Mouse (Mus musculus): Measurements from ENCODE around the gene Uba6. TPM values are rescaled to one million over a fixed set of nuclear protein-coding genes. Genes with fewer than 3 reads are reported as not detected.

The Uba6 gene
- 2.0 and 5.1 TPM in 2 replicates for polyA plus RNA-seq (2011; ENCODE audit: insufficient read depth, insufficient read length, low replicate concordance, missing spikeins)

DNA sequence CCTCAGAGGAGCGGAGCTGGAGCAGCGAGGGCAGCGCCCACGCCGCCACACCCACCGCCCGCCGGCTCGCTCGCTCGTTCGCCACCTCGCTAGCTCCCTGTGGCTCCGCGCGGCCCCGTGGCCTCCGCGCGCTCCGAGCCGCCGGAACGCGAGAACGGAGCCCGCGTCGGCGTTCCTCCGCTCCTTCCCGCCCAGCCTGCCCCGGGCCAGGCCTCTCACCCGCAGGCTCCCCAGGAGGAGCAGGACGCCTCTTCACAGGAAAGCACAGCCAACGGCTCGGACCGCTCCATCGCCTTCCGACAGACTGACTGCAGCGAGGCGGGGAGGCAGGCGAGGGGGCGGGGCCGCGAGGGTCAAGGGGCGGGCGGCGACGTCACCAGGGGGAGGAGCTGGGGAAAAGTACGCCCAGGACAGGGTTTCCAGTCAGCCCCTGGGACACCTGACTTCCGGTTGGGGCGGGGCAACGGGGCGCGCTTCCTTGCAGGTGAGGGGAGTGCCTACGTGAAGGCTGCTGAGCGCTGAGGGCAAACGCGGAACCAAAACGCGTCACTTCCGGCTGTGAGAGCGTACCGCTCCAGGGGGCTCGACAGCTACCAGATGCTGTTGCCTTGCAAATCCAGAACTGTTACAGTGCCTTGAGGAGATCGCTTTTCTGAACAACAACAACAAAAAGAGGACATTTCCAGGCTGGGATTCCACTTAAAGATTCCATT lies at the start of gene Uba6:
Uba6 (minus strand) TSS at position 355 of the 713 bp plus-strand sequence.
- Histone ChIP-seq H3K27ac (ENCODE audit: control insufficient read depth, insufficient read depth, low read depth, low read length, poor library complexity) (peak within 1 kb of the TSS; percentile 92), H3K4me3 (replicated peaks; ENCODE audit: control insufficient read depth, low read depth, low read length) (peak within 1 kb of the TSS; percentile 92), H3K4me1 (ENCODE audit: control insufficient read depth, insufficient read depth, low read length) (no peaks in the 10 kb centered on the region)
- under 1% methylated on average over 67 of the region's 67 CpGs for WGBS
- TF ChIP-seq POLR2A (IDR thresholded peaks at IDR 0.05; ENCODE audit: borderline replicate concordance, control insufficient read depth, low read depth, low read length) = peak; percentile 55
- no peak for TF ChIP-seq CTCF (IDR thresholded peaks at IDR 0.05; ENCODE audit: control insufficient read depth, insufficient read depth, low read length)

- TF ChIP-seq POLR2A (IDR thresholded peaks at IDR 0.05; ENCODE audit: borderline replicate concordance, control insufficient read depth, low read depth, low read length) = no peak
- no peak for TF ChIP-seq CTCF (IDR thresholded peaks at IDR 0.05; ENCODE audit: control insufficient read depth, insufficient read depth, low read length)
- Histone ChIP-seq H3K4me3 (replicated peaks; ENCODE audit: control insufficient read depth, low read depth, low read length) (no peak within 1 kb of the TSS), H3K27ac (ENCODE audit: control insufficient read depth, insufficient read depth, low read depth, low read length, poor library complexity) (no peak within 1 kb of the TSS), H3K4me1 (ENCODE audit: control insufficient read depth, insufficient read depth, low read length) (no peaks in the 10 kb centered on the region)
- WGBS = 84% methylated on average over 10 of the region's 10 CpGs
Observed at GRCm38 (mm10) chr5:86197801-86198200, 25.2 kb upstream of the Uba6 start, which contains the start of gene Gnrhr. Gnrhr (minus strand) TSS chr5:86197901.

GRCm38 (mm10) chr5:86191356-86191755 lies 18.8 kb upstream of the Uba6 start:
- H3K27ac ChIP-seq (ENCODE audit: control insufficient read depth, insufficient read depth, low read depth, low read length, poor library complexity) = no peak overlapping the region
- H3K4me3 ChIP-seq (replicated peaks; ENCODE audit: control insufficient read depth, low read depth, low read length) = no peak overlapping the region
- no peak for TF ChIP-seq CTCF (IDR thresholded peaks at IDR 0.05; ENCODE audit: control insufficient read depth, insufficient read depth, low read length)
- TF ChIP-seq POLR2A (IDR thresholded peaks at IDR 0.05; ENCODE audit: borderline replicate concordance, control insufficient read depth, low read depth, low read length) = no peak
- WGBS = 12% methylated on average over 4 of the region's 4 CpGs
- H3K4me1 ChIP-seq (ENCODE audit: control insufficient read depth, insufficient read depth, low read length) = no peaks in the 10 kb centered on the region

DNA sequence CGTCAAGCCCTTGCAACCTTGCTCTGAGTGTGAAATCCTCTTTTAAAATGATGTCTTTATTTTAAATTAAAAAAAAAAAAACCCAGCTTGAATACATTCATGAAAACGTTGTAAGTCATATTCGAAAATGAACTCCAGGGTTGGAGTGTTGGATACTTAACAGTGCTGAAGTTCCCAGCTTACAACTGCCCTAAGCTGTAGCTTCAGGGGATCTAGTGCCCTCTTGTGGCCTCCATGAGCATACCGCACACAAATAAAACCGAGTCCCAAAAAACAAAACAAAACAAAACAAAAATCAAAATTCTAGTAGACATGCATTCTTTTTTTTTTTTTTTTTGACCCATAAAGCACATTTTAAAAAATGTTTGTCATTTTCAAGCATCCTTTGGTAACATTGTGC lies 18.2 kb upstream of the Uba6 start:
- no peaks in the 10 kb centered on the region for H3K4me1 ChIP-seq (ENCODE audit: control insufficient read depth, insufficient read depth, low read length)
- no peak overlapping the region for H3K4me3 ChIP-seq (replicated peaks; ENCODE audit: control insufficient read depth, low read depth, low read length)
- WGBS = 25% methylated on average over 5 of the region's 5 CpGs
- H3K27ac ChIP-seq (ENCODE audit: control insufficient read depth, insufficient read depth, low read depth, low read length, poor library complexity) = no peak overlapping the region
- peak; percentile 69 for TF ChIP-seq CTCF (IDR thresholded peaks at IDR 0.05; ENCODE audit: control insufficient read depth, insufficient read depth, low read length)
- TF ChIP-seq POLR2A (IDR thresholded peaks at IDR 0.05; ENCODE audit: borderline replicate concordance, control insufficient read depth, low read depth, low read length) = no peak

DNA sequence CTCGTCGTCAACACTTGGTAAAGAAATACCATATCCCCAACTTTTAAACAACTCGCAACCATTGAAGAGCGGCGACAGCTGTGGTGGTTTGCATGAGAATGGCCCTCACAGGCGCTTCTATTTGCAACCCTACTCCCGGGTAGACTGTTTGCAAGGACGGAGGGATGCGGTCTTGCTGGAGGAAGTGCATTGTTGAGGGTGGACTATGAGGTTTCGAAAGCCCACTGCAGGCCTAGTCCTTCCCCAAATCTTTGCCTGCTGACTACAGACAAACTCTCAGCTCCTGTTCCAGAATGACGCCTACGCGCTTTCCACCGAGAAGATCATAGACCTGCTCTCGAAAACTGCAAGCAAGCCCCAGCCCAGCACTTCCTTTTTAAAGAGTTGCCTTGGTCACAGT lies 17.7 kb upstream of the Uba6 start:
- TF ChIP-seq CTCF (IDR thresholded peaks at IDR 0.05; ENCODE audit: control insufficient read depth, insufficient read depth, low read length) = no peak
- TF ChIP-seq POLR2A (IDR thresholded peaks at IDR 0.05; ENCODE audit: borderline replicate concordance, control insufficient read depth, low read depth, low read length) = no peak
- H3K4me1 ChIP-seq (ENCODE audit: control insufficient read depth, insufficient read depth, low read length) = no peaks in the 10 kb centered on the region
- 34% methylated on average over 15 of the region's 15 CpGs for WGBS
- H3K4me3 ChIP-seq (replicated peaks; ENCODE audit: control insufficient read depth, low read depth, low read length) = no peak overlapping the region
- H3K27ac ChIP-seq (ENCODE audit: control insufficient read depth, insufficient read depth, low read depth, low read length, poor library complexity) = no peak overlapping the region

GRCm38 (mm10) chr5:86187441-86187840 lies 14.8 kb upstream of the Uba6 start:
- 74% methylated on average over 6 of the region's 6 CpGs for WGBS
- H3K4me1 ChIP-seq (ENCODE audit: control insufficient read depth, insufficient read depth, low read length) = no peaks in the 10 kb centered on the region
- TF ChIP-seq POLR2A (IDR thresholded peaks at IDR 0.05; ENCODE audit: borderline replicate concordance, control insufficient read depth, low read depth, low read length) (no peak), CTCF (IDR thresholded peaks at IDR 0.05; ENCODE audit: control insufficient read depth, insufficient read depth, low read length) (no peak)
- no peak overlapping the region for H3K4me3 ChIP-seq (replicated peaks; ENCODE audit: control insufficient read depth, low read depth, low read length)
- no peak overlapping the region for H3K27ac ChIP-seq (ENCODE audit: control insufficient read depth, insufficient read depth, low read depth, low read length, poor library complexity)

DNA sequence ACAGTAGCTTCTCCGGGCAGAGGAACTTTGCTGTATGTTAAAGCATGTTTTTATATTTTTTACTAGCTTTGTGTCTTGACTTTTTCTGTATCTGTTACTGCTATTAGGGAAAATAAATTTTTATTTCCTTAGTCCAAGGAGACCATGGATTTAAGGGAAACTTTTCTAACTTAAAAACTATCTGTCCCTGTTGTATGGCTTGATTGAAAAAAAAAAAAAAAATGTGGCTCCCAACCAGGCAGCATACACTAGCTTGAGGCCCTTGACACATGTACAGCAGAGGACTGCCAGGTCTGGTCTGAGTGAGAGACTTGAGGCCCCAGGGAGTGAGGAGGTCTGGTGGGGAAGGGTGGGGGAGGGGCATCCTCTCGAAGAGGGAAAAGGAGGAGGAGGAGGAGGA lies 1.2 kb upstream of the Uba6 start:
- 60% methylated on average over 2 of the region's 2 CpGs for WGBS
- Histone ChIP-seq H3K4me1 (ENCODE audit: control insufficient read depth, insufficient read depth, low read length) (no peaks in the 10 kb centered on the region), H3K4me3 (replicated peaks; ENCODE audit: control insufficient read depth, low read depth, low read length) (no peak overlapping the region), H3K27ac (ENCODE audit: control insufficient read depth, insufficient read depth, low read depth, low read length, poor library complexity) (no peak overlapping the region)
- TF ChIP-seq CTCF (IDR thresholded peaks at IDR 0.05; ENCODE audit: control insufficient read depth, insufficient read depth, low read length) = no peak
- no peak for TF ChIP-seq POLR2A (IDR thresholded peaks at IDR 0.05; ENCODE audit: borderline replicate concordance, control insufficient read depth, low read depth, low read length)

DNA sequence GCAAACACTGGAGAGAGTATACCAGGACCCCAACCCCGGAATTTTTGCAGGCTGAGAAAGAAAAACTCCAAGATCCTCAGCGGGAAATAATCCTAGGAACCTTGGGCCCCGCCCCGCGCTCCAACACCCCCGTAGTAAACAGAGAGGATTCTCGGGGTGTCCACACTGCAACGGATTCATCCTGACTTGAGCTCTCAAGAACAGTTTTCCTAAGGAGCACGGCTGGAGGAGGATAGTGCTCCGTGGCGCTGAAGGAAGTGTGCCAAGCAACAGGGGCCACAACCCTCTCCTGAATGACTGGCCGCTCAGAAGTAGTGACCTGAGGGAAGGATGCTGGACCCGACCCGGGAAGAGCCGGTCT lies 535 bp downstream of the Uba6 start:
- Histone ChIP-seq H3K4me1 (ENCODE audit: control insufficient read depth, insufficient read depth, low read length) (no peaks in the 10 kb centered on the region), H3K4me3 (replicated peaks; ENCODE audit: control insufficient read depth, low read depth, low read length) (peak overlapping the region; percentile 92), H3K27ac (ENCODE audit: control insufficient read depth, insufficient read depth, low read depth, low read length, poor library complexity) (peak overlapping the region; percentile 92)
- WGBS = under 1% methylated on average over 15 of the region's 15 CpGs
- TF ChIP-seq POLR2A (IDR thresholded peaks at IDR 0.05; ENCODE audit: borderline replicate concordance, control insufficient read depth, low read depth, low read length) (no peak), CTCF (IDR thresholded peaks at IDR 0.05; ENCODE audit: control insufficient read depth, insufficient read depth, low read length) (no peak)

Data from bone marrow, adult 2 months (tissue).